Mouse (Mus musculus): ENCODE results near the gene Cisd1. TPM values are rescaled to one million over a fixed set of nuclear protein-coding genes. Genes with fewer than 3 reads are reported as not detected.

Cisd1 gene
- 44.1 and 62.1 TPM in 2 replicates for polyA plus RNA-seq (2012)

DNA sequence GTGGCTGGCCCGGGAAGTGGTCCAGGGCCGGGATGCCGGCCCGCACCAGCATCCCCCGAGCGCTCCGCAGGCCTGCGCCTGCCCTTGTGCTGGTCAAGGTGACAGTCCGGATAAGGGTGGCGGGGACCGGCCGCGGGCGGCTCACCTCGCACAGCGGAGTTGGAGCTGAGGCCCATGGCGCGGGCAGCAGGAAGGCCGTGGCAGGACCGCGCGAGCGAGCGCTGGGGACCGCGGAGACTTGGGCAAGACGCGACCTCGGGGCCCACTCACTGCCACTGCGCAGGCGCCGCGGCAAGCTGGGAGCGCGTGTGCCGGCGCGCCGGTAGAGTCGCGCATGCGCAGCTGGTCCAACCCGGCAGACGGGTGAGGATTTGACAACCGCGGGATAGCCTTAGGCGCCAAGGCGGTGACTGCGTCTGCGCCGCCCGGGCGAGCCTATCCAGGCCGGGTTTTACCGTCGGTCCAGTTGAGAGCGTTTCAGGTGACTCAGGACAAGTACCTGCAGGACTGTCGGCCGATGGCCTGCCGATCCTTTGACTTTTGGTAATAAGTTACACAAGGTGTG is at the start of gene Cisd1:
Gene Cisd1 (minus strand): TSS at position 376 of the 565 bp plus-strand sequence.
- no peak for TF ChIP-seq GATA1 (IDR thresholded peaks at IDR 0.05; ENCODE audit: low read length)

DNA sequence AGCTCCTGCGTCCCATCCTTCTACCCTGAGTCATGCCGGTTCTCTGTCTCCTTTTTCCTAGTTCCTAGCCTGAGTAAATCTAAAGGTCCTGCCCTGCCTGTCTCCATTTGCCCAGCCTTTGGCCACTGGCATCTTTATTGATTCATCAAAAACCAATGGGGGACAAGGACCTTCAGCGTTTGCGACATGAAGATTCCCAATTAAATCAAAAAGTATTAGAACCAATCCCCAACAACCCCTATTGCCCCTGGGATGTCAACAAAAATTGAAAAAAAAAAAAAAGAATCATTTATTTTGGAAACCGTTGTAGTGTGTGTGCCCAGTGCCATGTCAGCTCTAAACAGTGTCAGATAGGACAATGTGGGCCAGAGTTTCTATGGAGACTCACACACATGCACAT is 44.6 kb upstream of the Cisd1 start:
- TF ChIP-seq GATA1 (IDR thresholded peaks at IDR 0.05; ENCODE audit: low read length) = no peak

DNA sequence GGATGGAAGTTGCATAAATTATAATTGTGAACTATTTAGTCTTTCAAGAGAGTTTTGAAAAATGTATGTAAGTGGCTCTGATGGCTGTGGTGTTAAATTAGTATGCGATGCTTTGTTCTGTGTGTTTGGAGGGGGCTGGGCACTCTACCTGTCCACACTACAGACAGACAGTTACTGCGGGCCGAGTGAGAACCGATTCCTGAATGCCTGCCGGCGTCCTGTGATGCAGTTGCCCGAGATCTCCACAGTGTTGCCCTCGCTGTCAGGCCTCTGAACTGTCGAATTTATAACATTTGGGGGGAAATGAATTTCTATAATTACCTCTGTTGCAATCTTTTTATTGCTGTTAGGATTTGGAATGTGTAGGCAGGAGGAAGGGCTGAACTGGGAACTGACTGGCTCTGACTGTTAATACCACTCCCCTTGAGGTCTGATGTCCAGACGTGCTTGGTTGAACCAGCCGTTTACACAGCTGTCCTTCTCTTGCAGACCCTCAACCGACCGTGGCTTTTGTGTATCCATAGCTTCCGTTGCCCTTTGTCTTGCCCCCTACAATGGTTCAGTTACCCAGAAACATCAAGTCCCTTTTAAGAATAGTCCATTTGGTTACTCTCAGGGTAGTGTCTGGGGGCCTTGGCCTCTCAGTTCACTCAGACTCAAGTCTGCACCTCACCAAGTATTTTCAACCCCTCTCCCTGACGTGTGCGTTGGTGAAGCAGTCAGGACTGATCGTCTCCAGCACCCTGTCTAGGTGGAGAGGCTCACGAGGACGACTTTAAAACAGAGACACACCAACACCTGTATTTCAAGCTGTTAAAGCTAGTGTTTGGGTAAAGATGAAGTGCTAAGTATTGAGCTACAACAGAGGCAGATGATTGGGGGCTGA is 39.6 kb upstream of the Cisd1 start:
- TF ChIP-seq GATA1 (IDR thresholded peaks at IDR 0.05; ENCODE audit: low read length) = no peak

DNA sequence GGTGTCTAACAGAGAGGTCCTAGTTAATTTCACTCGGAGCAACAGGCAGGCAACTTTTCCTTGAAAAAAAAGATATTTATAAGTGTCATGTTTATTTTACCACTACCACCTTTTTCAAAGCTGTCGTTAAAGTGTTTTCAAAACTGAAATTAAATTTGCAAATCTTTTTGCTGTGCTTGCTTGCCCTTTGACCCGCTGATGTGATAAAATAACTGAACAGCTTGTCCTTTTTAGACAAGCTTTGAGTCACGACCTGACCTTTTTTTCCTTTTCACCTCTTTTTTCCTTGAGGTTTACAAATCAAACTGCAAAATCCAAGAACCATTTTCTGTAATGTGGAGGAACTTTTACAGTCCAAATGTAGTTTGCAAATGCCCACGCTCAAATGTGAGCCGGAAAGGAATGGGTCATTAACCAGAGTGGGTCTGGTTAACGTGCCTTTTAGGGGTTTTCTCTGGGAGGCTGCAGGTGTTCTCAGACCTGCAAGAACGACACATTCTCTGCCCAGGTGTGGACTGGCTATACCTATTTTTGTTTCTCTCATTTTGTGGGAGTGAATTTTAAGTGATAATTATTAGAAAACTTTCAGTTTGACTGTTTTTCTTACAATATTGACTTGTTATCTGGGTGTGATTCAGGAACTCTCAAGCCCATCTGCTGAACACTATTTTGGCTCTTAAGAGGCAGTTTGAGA is 38.3 kb upstream of the Cisd1 start:
- TF ChIP-seq GATA1 (IDR thresholded peaks at IDR 0.05; ENCODE audit: low read length) = no peak

DNA sequence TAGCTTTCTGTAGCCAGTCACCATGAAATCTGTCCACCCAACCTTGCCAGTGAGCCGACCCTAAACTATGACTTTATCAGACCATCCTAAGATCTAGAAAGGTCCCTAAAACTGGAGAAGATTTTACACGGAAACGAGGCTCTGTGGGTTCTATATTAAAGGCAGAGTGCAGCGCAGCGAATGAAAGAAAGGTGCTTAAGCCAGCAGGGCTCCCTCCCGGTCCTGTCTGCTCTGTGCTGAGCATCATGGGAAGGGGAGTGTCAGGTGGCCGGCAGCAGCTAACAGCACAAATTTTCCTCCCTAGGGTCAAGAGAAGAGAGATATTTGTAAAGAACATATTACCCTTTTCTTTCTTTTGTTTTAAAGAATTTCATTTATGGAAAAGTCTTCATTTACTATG is 37.4 kb upstream of the Cisd1 start:
- TF ChIP-seq GATA1 (IDR thresholded peaks at IDR 0.05; ENCODE audit: low read length) = no peak

DNA sequence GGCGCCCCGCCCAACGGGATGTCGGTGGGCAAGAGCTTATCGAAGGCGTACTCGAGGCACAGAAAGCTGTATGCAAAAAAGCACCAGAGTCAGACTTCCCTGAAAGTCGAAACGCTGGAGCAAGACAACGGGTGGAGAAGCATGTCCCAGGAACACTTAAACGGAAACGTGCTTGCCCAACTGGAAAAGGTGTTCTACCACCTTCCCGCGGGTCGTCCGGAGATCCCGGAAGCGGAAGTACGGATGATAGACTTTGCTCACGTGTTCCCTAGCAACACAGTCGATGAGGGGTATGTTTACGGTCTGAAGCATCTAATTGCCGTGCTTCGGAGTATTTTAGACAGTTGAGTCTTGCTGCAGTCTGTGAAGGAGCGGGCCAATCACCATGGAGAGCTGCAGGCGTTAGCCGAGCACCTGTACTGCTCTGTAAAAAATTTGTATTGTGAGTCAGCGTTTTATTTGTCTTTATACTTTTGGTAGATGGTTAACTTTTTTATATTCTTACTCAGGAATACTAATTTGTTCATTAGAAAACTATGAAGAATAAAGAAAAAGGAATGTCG is 36.8 kb upstream of the Cisd1 start:
- TF ChIP-seq GATA1 (IDR thresholded peaks at IDR 0.05; ENCODE audit: low read length) = no peak

DNA sequence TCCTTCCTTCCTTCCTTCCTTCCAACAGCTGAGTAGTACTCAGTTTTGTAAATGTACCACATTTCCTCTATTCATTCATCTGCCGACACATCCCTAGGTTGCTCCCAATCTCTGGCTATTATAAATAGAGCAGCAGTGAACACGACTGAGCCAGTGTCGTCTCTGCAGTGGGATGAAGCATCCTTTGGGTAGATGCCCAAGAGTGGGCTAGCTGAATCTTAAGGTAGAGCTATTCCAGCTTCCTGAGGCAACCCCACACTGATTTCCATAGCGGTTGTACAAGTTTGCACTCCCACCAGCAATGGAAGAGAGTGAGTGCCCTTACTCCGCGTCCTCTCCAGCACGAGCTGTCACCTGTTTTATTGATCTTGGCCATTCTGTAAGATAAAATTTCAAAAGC is 35.7 kb upstream of the Cisd1 start:
- no peak for TF ChIP-seq GATA1 (IDR thresholded peaks at IDR 0.05; ENCODE audit: low read length)

DNA sequence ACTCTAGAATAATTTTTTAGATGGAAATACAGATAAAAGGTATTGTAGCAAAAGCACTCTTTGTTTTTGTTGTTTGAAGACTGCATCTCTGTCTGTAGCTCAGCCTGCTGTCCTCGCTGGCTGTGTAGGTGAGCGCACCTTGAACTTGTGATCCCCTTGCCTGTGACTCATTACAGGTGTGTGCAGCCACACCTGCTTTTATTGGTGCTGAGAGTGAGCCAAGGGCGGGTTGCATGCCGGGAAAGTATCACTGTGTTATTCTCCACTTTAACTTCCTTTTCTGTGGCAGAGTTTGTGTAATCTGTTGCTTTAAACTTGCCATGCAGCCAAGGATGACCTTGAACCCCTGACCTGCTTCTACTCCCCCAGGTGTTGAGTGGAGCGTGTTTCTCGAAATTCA is 31.3 kb upstream of the Cisd1 start:
- TF ChIP-seq GATA1 (IDR thresholded peaks at IDR 0.05; ENCODE audit: low read length) = no peak

DNA sequence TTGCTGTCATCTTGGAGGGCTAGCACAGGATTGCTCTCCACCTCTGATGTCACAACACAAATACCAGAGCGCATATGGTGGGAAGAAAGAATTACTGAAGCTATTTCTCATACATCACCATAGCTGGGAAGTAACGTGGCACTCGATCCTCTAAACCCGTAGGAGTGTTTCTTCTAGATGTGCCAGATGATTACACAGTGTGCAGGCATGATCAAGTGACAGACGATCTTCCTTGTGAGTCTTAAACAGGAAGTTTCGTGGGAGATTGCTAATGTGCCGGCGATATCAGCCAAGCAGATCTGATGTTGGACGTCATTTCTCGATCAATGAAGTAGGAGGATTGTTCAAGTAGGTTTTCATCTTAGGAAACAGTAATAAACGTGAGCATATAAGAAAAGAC is 29.0 kb upstream of the Cisd1 start:
- no peak for TF ChIP-seq GATA1 (IDR thresholded peaks at IDR 0.05; ENCODE audit: low read length)

DNA sequence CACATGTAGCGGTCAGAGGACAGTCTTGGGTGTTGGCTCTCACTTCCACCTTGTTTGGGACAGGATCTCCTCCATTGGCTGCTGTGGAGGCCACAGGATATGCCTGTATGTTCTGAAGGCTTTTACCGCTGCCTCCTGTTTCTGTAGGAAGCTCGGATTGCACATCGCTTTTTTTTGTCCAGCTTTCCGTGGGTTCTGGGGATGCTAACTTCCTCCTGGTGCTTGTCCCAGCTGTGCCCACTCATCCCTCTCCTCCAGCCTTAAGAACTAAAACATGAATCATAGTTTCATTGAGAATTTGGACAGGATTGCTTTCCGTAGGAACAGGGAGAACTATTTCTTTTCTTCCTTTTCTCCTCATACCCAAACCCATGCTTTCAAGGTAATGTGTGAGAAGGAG is 27.1 kb upstream of the Cisd1 start:
- TF ChIP-seq GATA1 (IDR thresholded peaks at IDR 0.05; ENCODE audit: low read length) = no peak

DNA sequence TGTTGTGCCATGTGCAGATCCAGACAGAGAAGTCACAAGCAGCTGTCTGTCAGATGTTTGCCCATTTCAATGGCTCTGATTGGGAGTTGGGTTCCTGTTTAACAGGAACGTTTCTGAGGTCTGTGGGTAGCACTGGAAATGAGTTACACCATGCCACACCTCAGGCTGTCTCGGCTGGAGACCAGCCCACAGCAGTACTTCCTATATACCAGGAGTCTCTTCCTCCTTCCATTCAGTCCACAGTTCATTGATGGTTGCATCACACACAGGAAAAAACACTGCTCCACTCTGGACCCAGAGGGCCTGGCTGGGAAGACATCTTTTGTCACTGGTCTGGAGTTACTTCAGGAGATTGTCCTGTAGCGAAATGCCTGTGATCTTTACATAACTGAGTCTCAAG is 24.7 kb upstream of the Cisd1 start:
- TF ChIP-seq GATA1 (IDR thresholded peaks at IDR 0.05; ENCODE audit: low read length) = no peak

DNA sequence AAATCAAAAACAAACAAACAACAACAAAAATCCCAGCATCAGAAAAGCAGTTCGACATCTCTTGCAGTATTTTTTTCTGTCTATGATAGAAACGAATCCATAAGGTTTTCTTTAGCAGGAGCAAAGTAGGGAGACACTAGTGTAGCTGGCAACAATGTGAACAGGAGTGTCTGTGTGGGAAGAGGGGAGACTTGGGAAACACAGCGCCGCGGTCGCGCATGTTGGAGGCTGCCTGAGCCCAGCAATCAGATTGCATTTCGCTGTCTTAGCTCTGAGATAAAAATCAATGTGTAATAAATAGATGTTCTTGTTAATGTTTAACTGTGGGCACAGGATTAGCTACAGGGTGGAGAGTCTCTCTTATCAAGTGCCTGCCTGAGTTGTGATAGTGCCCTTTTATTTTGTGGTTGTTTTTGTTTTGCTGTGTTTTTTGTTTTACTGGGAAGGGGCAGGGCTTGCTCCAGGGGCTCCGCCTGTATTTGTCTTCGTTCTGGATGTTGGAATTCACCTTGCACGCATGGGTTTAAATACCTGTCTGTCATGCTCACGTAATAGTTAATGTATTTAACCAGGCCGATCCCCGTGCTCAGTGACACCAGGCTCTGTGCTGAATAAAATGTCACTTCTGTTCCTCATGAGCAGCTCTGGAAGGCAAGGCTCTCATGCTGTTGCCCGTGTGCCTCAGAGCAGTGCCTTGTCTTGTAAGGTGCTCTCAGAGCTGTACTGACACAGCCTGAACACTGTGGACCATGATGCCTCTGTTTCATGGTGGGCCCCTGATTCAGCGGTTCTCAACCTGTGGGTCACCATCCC is 23.6 kb upstream of the Cisd1 start:
- no peak for TF ChIP-seq GATA1 (IDR thresholded peaks at IDR 0.05; ENCODE audit: low read length)

DNA sequence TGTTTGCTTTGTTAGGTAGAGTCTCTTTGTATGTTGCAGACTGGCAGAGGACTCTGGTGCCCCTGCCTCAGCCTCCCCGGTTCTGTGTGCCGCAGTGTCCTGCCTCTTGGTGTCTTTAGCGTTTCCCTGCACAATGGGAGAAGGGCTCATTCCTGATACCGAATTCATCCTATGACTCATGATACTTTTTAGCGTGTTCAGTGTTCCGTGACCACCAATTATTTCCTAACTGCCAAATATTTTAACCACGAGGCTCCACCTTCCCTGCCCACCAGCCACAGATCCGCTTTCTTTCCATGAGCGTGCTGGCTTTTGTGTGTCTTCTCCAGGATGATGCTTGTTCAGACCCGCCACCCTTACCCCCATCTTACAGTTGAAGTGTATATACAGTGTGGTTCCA is 19.1 kb upstream of the Cisd1 start:
- TF ChIP-seq GATA1 (IDR thresholded peaks at IDR 0.05; ENCODE audit: low read length) = no peak

DNA sequence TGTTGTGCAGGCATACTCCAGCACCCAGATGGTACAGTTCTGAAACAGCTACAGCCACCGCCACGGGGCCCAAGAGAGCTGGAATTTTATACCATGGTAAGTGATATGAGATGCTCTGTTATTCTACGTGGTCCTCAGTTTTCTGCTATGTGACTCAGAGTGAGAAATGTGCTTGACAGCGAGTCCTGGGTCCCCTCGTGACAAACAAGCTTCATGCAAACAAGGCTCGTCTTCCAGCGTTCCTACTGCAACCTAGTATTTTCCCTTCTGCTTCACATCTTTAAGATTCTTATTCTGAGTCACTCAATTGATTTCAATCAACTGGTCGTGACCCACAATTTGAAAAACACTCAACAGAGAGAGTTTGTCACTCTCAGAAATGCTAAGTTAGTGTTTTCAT is 18.7 kb upstream of the Cisd1 start:
- TF ChIP-seq GATA1 (IDR thresholded peaks at IDR 0.05; ENCODE audit: low read length) = no peak

DNA sequence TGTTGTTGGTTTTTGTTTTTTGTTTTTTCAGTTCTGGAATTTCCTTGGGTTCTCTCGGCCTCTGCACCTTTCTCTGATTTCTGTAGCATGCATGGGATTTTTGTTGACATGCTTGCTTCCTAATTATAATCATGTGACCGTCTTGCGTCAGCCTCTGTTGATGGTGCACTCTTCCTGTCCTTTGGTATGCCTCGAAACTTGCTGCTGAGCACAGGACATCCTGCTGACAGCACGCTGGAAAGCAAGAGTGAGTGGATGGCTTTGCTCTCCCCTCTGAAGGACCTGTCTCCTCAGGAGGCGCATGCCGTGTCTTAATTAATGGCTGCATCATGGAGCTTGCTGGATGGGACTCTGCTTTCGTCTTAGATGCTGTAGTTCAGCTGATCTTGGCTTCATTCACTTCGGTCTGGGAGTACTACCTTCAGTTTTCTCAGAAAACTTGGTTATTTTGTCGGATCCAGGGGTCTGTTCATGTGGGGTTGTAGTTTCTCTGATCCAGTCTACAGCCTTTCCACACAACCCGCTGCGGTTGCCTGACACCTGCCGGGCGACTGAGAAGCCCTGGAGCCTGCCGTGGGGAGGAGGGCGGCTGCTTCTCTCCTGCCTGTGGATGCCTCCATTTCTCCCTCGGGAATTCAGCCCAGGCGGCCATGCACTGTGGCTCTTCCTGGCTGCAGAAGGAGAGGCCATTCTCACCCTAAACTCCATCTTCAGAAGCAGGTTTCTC is 17.2 kb upstream of the Cisd1 start:
- TF ChIP-seq GATA1 (IDR thresholded peaks at IDR 0.05; ENCODE audit: low read length) = no peak
